Mouse (Mus musculus): Measurements from ENCODE around the gene Pet100. TPM values are rescaled to one million over a fixed set of nuclear protein-coding genes. Genes with fewer than 3 reads are reported as not detected.

Pet100 gene
- polyA plus RNA-seq, 1 experiment = 6.9 TPM

DNA sequence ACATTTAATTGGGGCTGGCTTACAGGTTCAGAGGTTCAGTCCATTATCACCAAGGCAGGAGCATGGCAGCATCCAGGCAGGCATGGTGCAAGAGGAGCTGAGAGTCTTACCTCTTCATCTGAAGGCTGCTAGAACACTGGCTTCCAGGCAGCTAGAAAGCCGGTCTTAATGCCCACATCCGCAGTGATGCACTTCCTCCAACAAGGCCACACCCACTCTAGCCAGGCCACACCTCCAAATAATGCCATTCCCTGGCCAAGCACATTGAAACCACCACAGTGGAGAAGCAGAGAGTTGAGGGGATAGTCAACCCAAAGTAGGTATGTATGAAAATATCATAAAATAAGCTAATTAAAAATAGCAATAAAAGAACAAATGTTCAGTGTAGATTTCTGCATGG lies 49.0 kb downstream of the Pet100 start:
- H3K36me3 ChIP-seq (ENCODE audit: control insufficient read depth, insufficient read depth, low read length) = no peaks in the 10 kb centered on the region
- no peak for TF ChIP-seq POLR2A (IDR thresholded peaks at IDR 0.05; ENCODE audit: control insufficient read depth, extremely low read depth, insufficient read depth, low read length, poor library complexity)
- no peak for TF ChIP-seq CTCF (IDR thresholded peaks at IDR 0.05; ENCODE audit: borderline replicate concordance, control insufficient read depth, extremely low read depth, insufficient read depth, low read length, poor library complexity)
- H3K27me3 ChIP-seq (ENCODE audit: control insufficient read depth, insufficient read depth, low read length) = no peaks in the 10 kb centered on the region
- H3K4me1 ChIP-seq (replicated peaks; ENCODE audit: control insufficient read depth, insufficient read depth, low read length) = peaks cover 5% of the 10 kb centered on the region; the same call in 1 of the 2 replicates
- WGBS = 38% methylated on average over 2 of the region's 2 CpGs
- H3K27ac ChIP-seq (ENCODE audit: control insufficient read depth, insufficient read depth, low read length) = no peak overlapping the region
- H3K4me3 ChIP-seq (ENCODE audit: control insufficient read depth, insufficient read depth, low read length) = no peak overlapping the region
- DNase-seq = no peak

- H3K4me3 ChIP-seq (ENCODE audit: control insufficient read depth, insufficient read depth, low read length) = peak within 1 kb of the TSS; percentile 42
- H3K36me3 ChIP-seq (ENCODE audit: control insufficient read depth, insufficient read depth, low read length) = no peaks in the 10 kb centered on the region
- no peak within 1 kb of the TSS for H3K27ac ChIP-seq (ENCODE audit: control insufficient read depth, insufficient read depth, low read length)
- no peaks in the 10 kb centered on the region for H3K27me3 ChIP-seq (ENCODE audit: control insufficient read depth, insufficient read depth, low read length)
- H3K4me1 ChIP-seq (replicated peaks; ENCODE audit: control insufficient read depth, insufficient read depth, low read length) = peaks cover 7% of the 10 kb centered on the region; the same call in 1 of the 2 replicates
- 2% methylated on average over 23 of the region's 23 CpGs for WGBS
- peak; percentile 90 for DNase-seq
- no peak for TF ChIP-seq POLR2A (IDR thresholded peaks at IDR 0.05; ENCODE audit: control insufficient read depth, extremely low read depth, insufficient read depth, low read length, poor library complexity)
- peak; percentile 97 for TF ChIP-seq CTCF (IDR thresholded peaks at IDR 0.05; ENCODE audit: borderline replicate concordance, control insufficient read depth, extremely low read depth, insufficient read depth, low read length, poor library complexity)
Measured at GRCm38 (mm10) chr8:3671980-3672491, 50.7 kb downstream of the Pet100 start, which contains the start of gene Fcor. Gene Fcor (minus strand): TSS chr8:3672362.

- 75% methylated on average over 3 of the region's 3 CpGs for WGBS
- H3K27me3 ChIP-seq (ENCODE audit: control insufficient read depth, insufficient read depth, low read length) = no peaks in the 10 kb centered on the region
Measured at GRCm38 (mm10) chr8:3674671-3675070, 53.3 kb downstream of the Pet100 start.

More at GRCm38 (mm10) chr8:3674671-3675070, 53.3 kb downstream of the Pet100 start:
- Histone ChIP-seq H3K27ac (ENCODE audit: control insufficient read depth, insufficient read depth, low read length) (no peak overlapping the region), H3K36me3 (ENCODE audit: control insufficient read depth, insufficient read depth, low read length) (peaks cover 7% of the 10 kb centered on the region), H3K4me1 (replicated peaks; ENCODE audit: control insufficient read depth, insufficient read depth, low read length) (peaks cover 12% of the 10 kb centered on the region), H3K4me3 (ENCODE audit: control insufficient read depth, insufficient read depth, low read length) (no peak overlapping the region)
- no peak for TF ChIP-seq CTCF (IDR thresholded peaks at IDR 0.05; ENCODE audit: borderline replicate concordance, control insufficient read depth, extremely low read depth, insufficient read depth, low read length, poor library complexity)
- no peak for TF ChIP-seq POLR2A (IDR thresholded peaks at IDR 0.05; ENCODE audit: control insufficient read depth, extremely low read depth, insufficient read depth, low read length, poor library complexity)
- no peak for DNase-seq

Other genes starting within 250 kb of the Pet100 start
- gene Arhgef18, start 228.5 kb upstream of the Pet100 start, polyA plus RNA-seq (2012; rRNA removed) = 120 and 122 TPM in 2 replicates
- gene Pex11g, start 153.9 kb upstream of the Pet100 start, polyA plus RNA-seq (2012; rRNA removed) = 3.1 TPM in 2 replicates
- 0.20 TPM in 1 of 2 replicates, not detected in the other for gene Tex45, start 150.7 kb upstream of the Pet100 start, polyA plus RNA-seq (2012; rRNA removed)
- 75.9 and 76.7 TPM in 2 replicates for gene Zfp358, start 128.4 kb upstream of the Pet100 start, polyA plus RNA-seq (2012; rRNA removed)
- 312 and 481 TPM in 2 replicates for gene Mcoln1, start 121.1 kb upstream of the Pet100 start, polyA plus RNA-seq (2012; rRNA removed)
- gene Pnpla6, start 106.2 kb upstream of the Pet100 start, polyA plus RNA-seq (2012; rRNA removed) = 56.1 and 61.6 TPM in 2 replicates
- not detected in 2 replicates for gene C330021F23Rik, start 53.6 kb upstream of the Pet100 start, polyA plus RNA-seq (2012; rRNA removed)
- gene Camsap3, start 34.3 kb upstream of the Pet100 start, polyA plus RNA-seq (2012; rRNA removed) = 2.6 and 2.7 TPM in 2 replicates
- 128 and 133 TPM in 2 replicates for gene Xab2, start 232 bp upstream of the Pet100 start, polyA plus RNA-seq (2012; rRNA removed)
- 0.34 and 0.84 TPM in 2 replicates for gene Pcp2, start 4.0 kb downstream of the Pet100 start, polyA plus RNA-seq (2012; rRNA removed)
- 260 and 262 TPM in 2 replicates for gene Stxbp2, start 9.4 kb downstream of the Pet100 start, polyA plus RNA-seq (2012; rRNA removed)
- gene Retn, start 34.2 kb downstream of the Pet100 start, polyA plus RNA-seq (2012; rRNA removed) = 15.3 and 16.9 TPM in 2 replicates
- gene Mcemp1, start 44.2 kb downstream of the Pet100 start, polyA plus RNA-seq (2012; rRNA removed) = 1.2 and 2.1 TPM in 2 replicates
- 9.8 and 14.0 TPM in 2 replicates for gene Fcor, start 50.8 kb downstream of the Pet100 start, polyA plus RNA-seq (2012; rRNA removed)
- gene Trappc5, start 54.8 kb downstream of the Pet100 start, polyA plus RNA-seq (2012; rRNA removed) = 42.3 and 46.4 TPM in 2 replicates
- 5.8 and 8.0 TPM in 2 replicates for gene Fcer2a, start 72.6 kb downstream of the Pet100 start, polyA plus RNA-seq (2012; rRNA removed)
- 0.09 TPM in 1 of 2 replicates, not detected in the other for gene Clec4g, start 99.1 kb downstream of the Pet100 start, polyA plus RNA-seq (2012; rRNA removed)
- 0.89 and 2.2 TPM in 2 replicates for gene Cd209a, start 127.4 kb downstream of the Pet100 start, polyA plus RNA-seq (2012; rRNA removed)
- gene Cd209e, start 232.8 kb downstream of the Pet100 start, polyA plus RNA-seq (2012; rRNA removed) = 0.60 and 0.81 TPM in 2 replicates

Measured in thymus, adult 2 months (tissue).